ENCODE assay signal across 9 mouse cellular contexts in the genomic region with DNA sequence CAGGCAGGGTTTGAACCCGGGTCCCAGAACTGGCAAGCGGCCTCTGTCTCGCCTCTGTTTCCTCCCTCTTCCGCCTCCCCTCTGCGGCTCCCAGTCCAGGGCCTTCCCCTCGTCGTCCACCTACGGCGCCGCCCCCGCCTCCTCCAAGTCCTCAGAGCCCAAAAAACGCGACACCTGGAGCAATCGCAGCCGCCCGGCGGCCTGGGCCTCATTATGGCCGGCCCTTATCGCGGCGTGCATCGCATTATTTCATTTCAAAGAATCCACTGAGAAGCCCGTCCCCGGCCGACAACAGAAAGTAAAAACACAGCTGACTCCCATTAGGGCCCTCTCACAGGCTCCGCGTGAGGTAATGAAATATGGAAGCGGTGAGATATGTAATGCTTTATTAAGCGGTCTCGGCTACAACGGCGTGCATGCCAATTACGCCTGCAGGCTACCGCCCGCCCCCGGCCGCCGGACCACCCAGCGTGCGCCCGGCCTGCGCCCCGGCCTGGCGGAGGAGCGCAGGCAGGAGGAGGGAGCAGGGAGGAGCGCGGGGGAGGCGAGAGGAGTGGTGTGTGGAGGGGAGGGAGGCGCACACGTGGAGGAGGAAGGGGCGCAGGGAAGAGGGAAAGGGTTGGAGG. TPM values are rescaled to one million over a fixed set of nuclear protein-coding genes. Genes with fewer than 3 reads are reported as not detected.
A peak's percentile ranks its signal among the peaks of the same experiment; 100 is the strongest.
DNase-seq lines count a peak whose midpoint lies in the region; ATAC-seq and TF ChIP-seq lines count a peak whose summit lies in the region.
"Had no signal": no experiment of that assay in that cellular context is flagged by ENCODE, and none has a peak within 500 bp of the region (broad histone marks: within the 10 kb centered on the region; RNA-seq: fewer than 3 reads in every experiment).

TSS of gene Gm12830 (plus strand) at position 156 of the 626 bp plus-strand sequence.

- peak within 1 kb of the TSS; percentile 59 for H3K9ac ChIP-seq in ES-E14 (ENCODE audit: insufficient read depth, low read depth, low read length, poor library complexity, severe bottlenecking)
- H3K9ac ChIP-seq in lung, embryonic 14.5 days: peak within 1 kb of the TSS; percentile 49

- TF ChIP-seq CTCF in layer of hippocampus, adult 2 months (conservative IDR thresholded peaks at IDR 0.05): no peak
- TF ChIP-seq CTCF in lung, embryonic 14.5 days (IDR thresholded peaks at IDR 0.05; ENCODE audit: low read depth): no peak

- no peaks in the 10 kb centered on the region for H3K27me3 ChIP-seq in lung, embryonic 14.5 days (ENCODE audit: insufficient read depth, low read length)

- H3K27ac ChIP-seq in ES-E14 (ENCODE audit: insufficient read depth, low read depth, low read length, poor library complexity, severe bottlenecking): no peak within 1 kb of the TSS
- peak within 1 kb of the TSS; percentile 69 for H3K27ac ChIP-seq in layer of hippocampus, adult 2 months
- H3K27ac ChIP-seq in lung, embryonic 14.5 days (ENCODE audit: low read depth): peak within 1 kb of the TSS; percentile 78

- ATAC-seq in lung, embryonic 14.5 days (ENCODE audit: insufficient read depth): peak; percentile 86
- no peak for ATAC-seq in CD4-positive, CD25-positive, alpha-beta regulatory T cell, adult 4 months

- 1% methylated on average over 51 of the region's 51 CpGs for WGBS in lung, embryonic 14.5 days

- peak within 1 kb of the TSS; percentile 65 for H3K4me2 ChIP-seq in lung, embryonic 14.5 days

- in situ Hi-C loops in ES-E14 (cut with MboI; ENCODE audit: low sequenced_read_pairs in 2 of 2, unreplicated experiment in 2 of 2): no loop called here

- no peaks in the 10 kb centered on the region; a peak in 1 of 4 replicates for H3K4me1 ChIP-seq in ES-E14 (ENCODE audit: control insufficient read depth in 2 of 2, insufficient read depth in 2 of 2, low read length in 2 of 2, poor library complexity in 1 of 2)
- H3K4me1 ChIP-seq in lung, embryonic 14.5 days (ENCODE audit: insufficient read depth): peaks cover 12% of the 10 kb centered on the region

- H3K9me3 ChIP-seq in ES-E14 (ENCODE audit: control insufficient read depth, insufficient read depth, low read depth, low read length): no peaks in the 10 kb centered on the region
- H3K9me3 ChIP-seq in lung, embryonic 14.5 days (ENCODE audit: low read depth, low read length): no peaks in the 10 kb centered on the region

- H3K36me3 ChIP-seq in ES-E14 (ENCODE audit: control insufficient read depth, insufficient read depth, low read length, poor library complexity, severe bottlenecking): no peaks in the 10 kb centered on the region
- no peaks in the 10 kb centered on the region for H3K36me3 ChIP-seq in lung, embryonic 14.5 days (ENCODE audit: insufficient read depth)

- peak within 1 kb of the TSS; percentile 54 to 60 for H3K4me3 ChIP-seq in ES-E14 (ENCODE audit: insufficient read depth in 1 of 2, low read depth in 1 of 2, low read length in 2 of 2, poor library complexity in 1 of 2, severe bottlenecking in 1 of 2)
- peak within 1 kb of the TSS; percentile 55 for H3K4me3 ChIP-seq in layer of hippocampus, adult 2 months
- peak within 1 kb of the TSS; percentile 36 for H3K4me3 ChIP-seq in lung, embryonic 14.5 days (ENCODE audit: low read depth, low read length)

- DNase-seq in ES-E14 (ENCODE audit: low read depth, low spot score): no peak
- peak; percentile 5 to 10 for DNase-seq in cerebellum, adult 18-20 months
- peak; percentile 91 for DNase-seq in forelimb bud, embryonic 11.5 days (ENCODE audit: low read depth, low spot score)
- DNase-seq in heart, postnatal 4 days: peak; percentile 64
- DNase-seq in layer of hippocampus, adult 2 months (ENCODE audit: low spot score in 2 of 2): peak in 1 of 2 experiments; percentile 37
- DNase-seq in lung, embryonic 14.5 days: peak; percentile 86
- DNase-seq in retina, embryonic 14.5 days (ENCODE audit: low spot score): peak; percentile 74

TF ChIP-seq in ES-E14, 5 proteins besides CTCF, POLR2A, EP300 and RAD21:
- 0 out of 2 replicates have a peak, but pooled peaks have one; percentile 43 for TF ChIP-seq CHD2 (IDR thresholded peaks at IDR 0.05; ENCODE audit: low read depth, low read length)
- TF ChIP-seq MAFK (IDR thresholded peaks at IDR 0.05; ENCODE audit: insufficient read depth, low read depth, low read length): no peak

RNA-seq across cellular contexts. Expression of gene Gm12830, which starts in this region (rescaled TPM):
- total RNA-seq in ES-E14 (2012; rRNA removed): not detected in 2 replicates
- not detected for total RNA-seq in heart, postnatal 4 days (2021)
- total RNA-seq in layer of hippocampus, adult 2 months (2021): not detected
- polyA plus RNA-seq in lung, embryonic 14.5 days (2014; fragmentation: Nextera tagmentation; extraction: Ambion mirVana): not detected in 2 replicates
- polyA plus RNA-seq in CD4-positive, CD25-positive, alpha-beta regulatory T cell, adult 4 months (2017; shearing (Covaris generic)): not detected
- total RNA-seq: MEL had no signal

Comparison
In these comparisons a context has a peak if more than half of its experiments do, and no peak if none do; other contexts are left out.
1. Peak in DNase-seq in heart, postnatal 4 days; RNA of the gene not detected or under 1 TPM.
2. Peak in DNase-seq, ATAC-seq, H3K4me3 ChIP-seq, H3K27ac ChIP-seq, H3K9ac ChIP-seq and H3K4me2 ChIP-seq in lung, embryonic 14.5 days; RNA of the gene not detected or under 1 TPM.